Mouse (Mus musculus) kidney, adult 2 months (tissue): ENCODE measurements around the gene Serbp1. TPM values are rescaled to one million over a fixed set of nuclear protein-coding genes. Genes with fewer than 3 reads are reported as not detected.
A peak's percentile ranks its signal among the peaks of the same experiment; 100 is the strongest.

Experiments
- DNase-seq: peaks from one replicate; pipeline ENCODE4 v3.0.0; 2021
- H3K27ac ChIP-seq: fragments of 200-500 bp; 2 replicates; pipeline ENCODE4 v1.5.1; 2012; ENCODE audit warnings: low read depth, low read length, control low read depth, inconsistent platforms; ENCODE audit not compliant: insufficient read depth
- H3K27me3 ChIP-seq: fragments of 200-500 bp; replicated peaks from 2 replicates; pipeline ENCODE4 v1.6.1; 2012; ENCODE audit warnings: mild to moderate bottlenecking, moderate library complexity, low read length, inconsistent platforms; ENCODE audit not compliant: control insufficient read depth, insufficient read depth
- H3K36me3 ChIP-seq: fragments of 200-500 bp; 2 replicates; pipeline ENCODE4 v1.6.1; 2012; ENCODE audit warnings: mild to moderate bottlenecking, moderate library complexity, low read length, inconsistent platforms; ENCODE audit not compliant: control insufficient read depth, insufficient read depth
- H3K4me1 ChIP-seq: fragments of 200-500 bp; 2 replicates; pipeline ENCODE4 v1.6.1; 2011; ENCODE audit warnings: low read length; ENCODE audit not compliant: control insufficient read depth, insufficient read depth
- H3K4me3 ChIP-seq: fragments of 200-500 bp; 2 replicates; pipeline ENCODE4 v1.5.1; 2011; ENCODE audit warnings: mild to moderate bottlenecking, low read depth, low read length, control low read depth; ENCODE audit not compliant: insufficient read depth
- CTCF ChIP-seq: fragments of 200-500 bp; conservative IDR thresholded peaks from 2 replicates; pipeline ENCODE4 v1.5.1; 2011; ENCODE audit warnings: low read depth, mild to moderate bottlenecking, control low read depth, low read length, moderate library complexity, mixed read lengths; ENCODE audit not compliant: insufficient read depth, insufficient read length
- POLR2A ChIP-seq: fragments of 200-500 bp; IDR thresholded peaks from one replicate; pipeline ENCODE4 v1.6.1; 2011; ENCODE audit warnings: low read depth, low read length, control low read depth
- WGBS: fragments of 180-500 bp; shearing (Covaris S2); methylation state at CpG from one replicate; pipeline ENCODE4 v1.1.7; 2018; 5-methylcytosine and 5-hydroxymethylcytosine counted together
- polyA plus RNA-seq: library from polyadenylated mRNA; depleted of rRNA; stranded (reverse); fragments of >200 nt; gene quantifications from 2 replicates; pipeline ENCODE4 v1.2.3, GENCODE M21; 2012

Gene Serbp1
- polyA plus RNA-seq, 1 experiment: 62.0 TPM

GRCm38 (mm10) chr6:67220731-67221130 lies 17.2 kb upstream of the Serbp1 start:
- no peak overlapping the region for H3K27ac ChIP-seq
- no peak overlapping the region for H3K4me3 ChIP-seq
- no peaks in the 10 kb centered on the region for H3K36me3 ChIP-seq
- TF ChIP-seq CTCF: no peak
- no peak for TF ChIP-seq POLR2A
- H3K4me1 ChIP-seq: no peaks in the 10 kb centered on the region
- DNase-seq: no peak
- no peaks in the 10 kb centered on the region for H3K27me3 ChIP-seq

- TF ChIP-seq POLR2A (no peak), CTCF (no peak)
- no peak for DNase-seq
- Histone ChIP-seq H3K36me3 (no peaks in the 10 kb centered on the region), H3K4me1 (no peaks in the 10 kb centered on the region), H3K4me3 (no peak overlapping the region), H3K27ac (no peak overlapping the region), H3K27me3 (no peaks in the 10 kb centered on the region)
- WGBS: 82% methylated on average over 1 of the region's 1 CpGs
Observed at GRCm38 (mm10) chr6:67223082-67223481, 14.9 kb upstream of the Serbp1 start.

DNA sequence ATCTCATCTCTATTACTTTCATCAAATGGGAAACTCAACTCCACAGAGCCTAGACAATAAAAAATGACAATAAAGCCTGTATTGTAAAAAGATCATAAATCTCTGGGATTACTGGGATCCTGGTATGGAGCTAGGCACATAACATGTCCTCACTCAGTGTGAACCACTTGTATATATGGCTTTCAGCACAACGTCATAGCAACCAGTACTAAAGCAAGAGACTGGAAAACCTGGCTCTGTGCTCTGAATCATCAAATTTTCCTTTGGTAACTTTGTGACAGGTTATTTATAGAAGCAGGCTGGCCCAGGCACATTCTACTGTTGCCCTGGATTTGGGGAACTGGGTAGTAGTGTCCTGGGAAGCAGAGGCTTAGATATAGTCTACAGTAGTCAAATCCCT lies 14.5 kb upstream of the Serbp1 start:
- TF ChIP-seq POLR2A (no peak), CTCF (no peak)
- Histone ChIP-seq H3K27me3 (no peaks in the 10 kb centered on the region), H3K27ac (no peak overlapping the region), H3K4me3 (no peak overlapping the region), H3K36me3 (no peaks in the 10 kb centered on the region), H3K4me1 (no peaks in the 10 kb centered on the region)
- WGBS: 90% methylated on average over 1 of the region's 1 CpGs
- no peak for DNase-seq

GRCm38 (mm10) chr6:67226286-67226685 lies 11.7 kb upstream of the Serbp1 start:
- H3K27ac ChIP-seq: no peak overlapping the region
- 51% methylated on average over 4 of the region's 4 CpGs for WGBS
- no peak overlapping the region for H3K4me3 ChIP-seq
- TF ChIP-seq CTCF: no peak
- no peak for TF ChIP-seq POLR2A
- H3K27me3 ChIP-seq: no peaks in the 10 kb centered on the region
- DNase-seq: no peak
- no peaks in the 10 kb centered on the region for H3K36me3 ChIP-seq
- H3K4me1 ChIP-seq: no peaks in the 10 kb centered on the region

DNA sequence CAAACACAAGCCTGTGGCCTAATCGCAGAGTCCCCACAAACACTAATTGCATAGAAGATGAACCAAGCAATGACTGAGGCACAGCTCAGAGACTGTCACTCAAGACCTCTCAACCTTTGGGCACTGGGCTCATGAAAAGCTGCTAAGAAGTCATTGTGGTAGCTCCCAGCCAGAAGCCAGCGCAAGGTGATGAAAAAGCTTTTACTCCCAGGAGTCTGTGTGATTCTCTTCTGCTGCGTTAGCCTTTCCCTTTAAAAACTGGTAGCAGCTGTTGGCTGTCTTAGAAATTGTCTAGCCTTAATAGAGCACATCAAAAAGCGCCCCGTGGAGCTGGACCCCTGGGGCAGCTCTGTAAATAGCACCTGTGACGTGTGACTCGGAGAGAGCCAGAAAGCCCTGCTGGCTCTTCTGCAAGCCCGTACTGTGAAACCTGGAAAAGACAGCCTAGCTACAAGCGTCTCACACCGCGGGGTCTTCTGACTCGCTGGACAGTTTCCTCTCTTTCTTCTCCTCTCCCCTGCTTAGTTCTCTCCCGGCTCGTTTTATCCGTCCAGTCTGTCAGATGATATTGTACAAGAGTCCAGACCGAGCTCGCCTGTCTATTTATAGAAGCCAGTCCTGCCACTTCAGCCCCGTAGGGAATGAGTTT lies 9.4 kb upstream of the Serbp1 start:
- Histone ChIP-seq H3K4me3 (no peak overlapping the region), H3K27ac (no peak overlapping the region), H3K27me3 (no peaks in the 10 kb centered on the region), H3K36me3 (no peaks in the 10 kb centered on the region), H3K4me1 (no peaks in the 10 kb centered on the region)
- peak; percentile 8 for DNase-seq
- TF ChIP-seq CTCF: no peak
- TF ChIP-seq POLR2A: no peak
- WGBS: 14% methylated on average over 18 of the region's 18 CpGs

GRCm38 (mm10) chr6:67229521-67229920 lies 8.5 kb upstream of the Serbp1 start:
- no peak overlapping the region for H3K4me3 ChIP-seq
- H3K27ac ChIP-seq: no peak overlapping the region
- no peak for TF ChIP-seq CTCF
- TF ChIP-seq POLR2A: no peak
- H3K27me3 ChIP-seq: no peaks in the 10 kb centered on the region
- DNase-seq: no peak
- WGBS: 46% methylated on average over 9 of the region's 9 CpGs
- no peaks in the 10 kb centered on the region for H3K36me3 ChIP-seq
- no peaks in the 10 kb centered on the region for H3K4me1 ChIP-seq

DNA sequence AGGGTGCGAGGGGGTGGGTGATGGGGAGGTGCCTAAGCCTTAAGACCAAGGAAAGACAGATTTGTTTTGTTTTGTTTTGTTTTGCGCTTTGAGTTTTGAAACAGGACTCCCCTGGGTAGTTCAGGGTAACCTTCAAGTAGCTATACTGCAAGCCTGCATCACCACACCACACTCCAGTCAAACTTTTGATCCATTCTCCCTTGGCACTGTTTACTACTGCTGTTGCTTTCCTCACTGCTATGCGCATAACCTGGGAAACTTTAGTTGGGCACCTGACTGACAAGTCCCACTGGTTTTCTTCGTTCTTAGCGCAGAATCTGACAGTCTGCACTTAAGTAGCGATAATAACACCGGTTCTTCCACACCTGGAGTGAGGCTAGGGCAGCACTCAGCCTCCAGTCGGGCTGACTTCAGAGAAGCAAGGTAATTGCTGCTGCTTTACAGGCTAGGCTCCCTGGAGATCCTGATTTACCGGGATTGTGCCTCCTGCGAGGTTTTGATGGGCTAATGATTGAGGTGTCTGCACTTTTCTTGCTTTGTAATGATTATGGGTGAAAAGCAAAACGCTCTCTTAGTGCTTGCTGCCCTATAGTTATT lies 8.0 kb upstream of the Serbp1 start:
- Histone ChIP-seq H3K4me3 (no peak overlapping the region), H3K27ac (no peak overlapping the region), H3K4me1 (no peaks in the 10 kb centered on the region), H3K36me3 (no peaks in the 10 kb centered on the region), H3K27me3 (no peaks in the 10 kb centered on the region)
- WGBS: 24% methylated on average over 11 of the region's 11 CpGs
- no peak for TF ChIP-seq CTCF
- TF ChIP-seq POLR2A: no peak
- DNase-seq: no peak
